Mouse (Mus musculus): ENCODE data around the gene Chrng. TPM values are rescaled to one million over a fixed set of nuclear protein-coding genes. Genes with fewer than 3 reads are reported as not detected.

The Chrng gene
- total and polyA plus RNA-seq, 3 experiments, result 0.04 TPM; not detected in 2

- DNase-seq (ENCODE audit: extremely low read depth), result no peak
- Histone ChIP-seq H3K4me2 (ENCODE audit: insufficient read depth, low read depth, poor library complexity, severe bottlenecking) (no peak within 1 kb of the TSS), H3K9me3 (replicated peaks; ENCODE audit: low read length) (no peaks in the 10 kb centered on the region), H3K27me3 (replicated peaks) (peaks cover 64% of the 10 kb centered on the region), H3K36me3 (replicated peaks in 1 of 2; ENCODE audit: control insufficient read depth in 1 of 2, insufficient read depth in 1 of 2, low read length in 1 of 2) (no peaks in the 10 kb centered on the region), H3K27ac (ENCODE audit: insufficient read depth, low read depth) (no peak within 1 kb of the TSS), H3K79me2 (replicated peaks; ENCODE audit: control insufficient read depth, extremely low read depth, insufficient read depth, poor library complexity, severe bottlenecking) (no peaks in the 10 kb centered on the region), H3K4me1 (ENCODE audit: control insufficient read depth in 1 of 2, insufficient read depth in 2 of 2) (peaks cover 5 to 9% of the 10 kb centered on the region in 2 experiments), H3K9ac (ENCODE audit: insufficient read depth, low read depth) (no peak within 1 kb of the TSS), H3K4me3 (replicated peaks in 1 of 3; ENCODE audit: low read depth in 2 of 3, low read length in 2 of 3, poor library complexity in 1 of 3) (no peak within 1 kb of the TSS)
- in situ Hi-C loops (cut with MboI; ENCODE audit: low pct_ligation_motif_present, low pct_unique_long_range_greater_than_20kb, low sequenced_read_pairs), result no loop called here
- TF ChIP-seq MAZ (IDR thresholded peaks at IDR 0.05; ENCODE audit: low read depth, low read length) (no peak), RCOR1 (conservative IDR thresholded peaks at IDR 0.05; ENCODE audit: low read depth, low read length) (no peak), ELF1 (IDR thresholded peaks at IDR 0.05; ENCODE audit: low read depth, low read length) (no peak)
- dilution Hi-C loops (cut with MboI; ENCODE audit: extremely low pct_ligation_motif_present, extremely low pct_unique_long_range_greater_than_20kb, low sequenced_read_pairs), result no loop called here
These were observed 14.0 kb upstream of the Chrng start, which contains the start of gene Chrnd for GRCm38 (mm10) chr1:87190429-87190828. Gene Chrnd (plus strand): TSS chr1:87190607.

GRCm38 (mm10) chr1:87197296-87197695, 7.2 kb upstream of the Chrng start:
- no peaks in the 10 kb centered on the region for H3K79me2 ChIP-seq (replicated peaks; ENCODE audit: control insufficient read depth, extremely low read depth, insufficient read depth, poor library complexity, severe bottlenecking)
- no peaks in the 10 kb centered on the region for H3K9me3 ChIP-seq (replicated peaks; ENCODE audit: low read length)
- no peak for TF ChIP-seq POLR2AphosphoS2 (IDR thresholded peaks at IDR 0.05; ENCODE audit: low read depth, low read length)
- no peak for TF ChIP-seq ZNF384 (IDR thresholded peaks at IDR 0.05; ENCODE audit: low read depth, low read length)
- no peak for TF ChIP-seq MYC (IDR thresholded peaks at IDR 0.05; ENCODE audit: low read depth, low read length)
- TF ChIP-seq BHLHE40 (IDR thresholded peaks at IDR 0.05; ENCODE audit: low read depth, low read length), result no peak
- no peak for TF ChIP-seq EP300 (IDR thresholded peaks at IDR 0.05; ENCODE audit: low read length)
- TF ChIP-seq JUND (conservative IDR thresholded peaks at IDR 0.05; ENCODE audit: low read depth, low read length), result no peak
- TF ChIP-seq MAFK (IDR thresholded peaks at IDR 0.05; ENCODE audit: insufficient replicate concordance, low read length), result no peak
- no peak for TF ChIP-seq RAD21 (IDR thresholded peaks at IDR 0.05; ENCODE audit: low read depth, low read length)
- no peak for TF ChIP-seq ZKSCAN1 (IDR thresholded peaks at IDR 0.05; ENCODE audit: borderline replicate concordance, low read depth, low read length)
- dilution Hi-C loops (cut with MboI; ENCODE audit: extremely low pct_ligation_motif_present, extremely low pct_unique_long_range_greater_than_20kb, low sequenced_read_pairs), result no loop called here
- in situ Hi-C loops (cut with MboI; ENCODE audit: low pct_ligation_motif_present, low pct_unique_long_range_greater_than_20kb, low sequenced_read_pairs), result no loop called here
- H3K4me1 ChIP-seq (ENCODE audit: control insufficient read depth in 1 of 2, insufficient read depth in 2 of 2), result peaks cover 2 to 3% of the 10 kb centered on the region in 2 experiments; a peak in 2 of 4 replicates
- H3K4me2 ChIP-seq (ENCODE audit: insufficient read depth, low read depth, poor library complexity, severe bottlenecking), result no peak overlapping the region
- no peak for DNase-seq (ENCODE audit: extremely low read depth)
- no peak overlapping the region for H3K4me3 ChIP-seq (replicated peaks in 1 of 3; ENCODE audit: low read depth in 2 of 3, low read length in 2 of 3, poor library complexity in 1 of 3)
- H3K27me3 ChIP-seq (replicated peaks), result peaks cover 40% of the 10 kb centered on the region
- H3K27ac ChIP-seq (ENCODE audit: insufficient read depth, low read depth), result no peak overlapping the region
- no peaks in the 10 kb centered on the region for H3K36me3 ChIP-seq (replicated peaks in 1 of 2; ENCODE audit: control insufficient read depth in 1 of 2, insufficient read depth in 1 of 2, low read length in 1 of 2)
- H3K9ac ChIP-seq (ENCODE audit: insufficient read depth, low read depth), result no peak overlapping the region
